Mouse (Mus musculus) cerebellum, adult 2 months (tissue): ENCODE data around the gene Ccdc40.

ENCODE experiments used
- CTCF ChIP-seq: fragments of 200-500 bp; IDR thresholded peaks from 2 replicates; pipeline ENCODE4 v1.5.1; 2011; ENCODE audit warnings: low read depth, mild to moderate bottlenecking, control low read depth, low read length, moderate library complexity, borderline replicate concordance; ENCODE audit not compliant: insufficient read depth
- POLR2A ChIP-seq: fragments of 200-500 bp; IDR thresholded peaks from 2 replicates; pipeline ENCODE4 v1.6.1; 2011; ENCODE audit warnings: low read length, control low read depth, borderline replicate concordance; ENCODE audit not compliant: insufficient read depth

- peak; percentile 49; the same call in 1 of the 2 replicates for TF ChIP-seq CTCF
- TF ChIP-seq POLR2A: no peak
These were observed 29.7 kb upstream of the Ccdc40 start for GRCm38 (mm10) chr11:119198564-119199232.
